Mouse (Mus musculus): ENCODE results near the gene Kirrel3.

Kirrel3 gene

DNA sequence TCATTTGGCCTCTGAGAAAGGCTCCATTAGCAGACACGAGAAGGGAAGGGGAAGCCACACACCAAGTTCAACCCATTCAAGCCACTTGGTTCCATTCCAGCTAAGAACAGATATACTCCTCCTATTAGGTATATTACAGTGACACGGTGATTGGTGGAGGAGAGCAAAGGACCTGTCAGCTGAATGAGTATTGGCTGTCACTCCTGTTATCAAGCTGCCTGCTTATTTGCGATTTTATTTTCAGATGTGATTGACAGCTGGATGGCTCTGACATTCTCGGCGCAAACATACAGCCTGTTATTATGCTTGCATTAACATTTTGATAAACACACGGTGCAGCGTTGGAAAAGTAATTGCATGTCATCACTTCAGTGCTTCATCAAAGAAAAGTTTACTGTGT, 118.1 kb downstream of the Kirrel3 start:
- DNase-seq (ENCODE audit: low spot score) = no peak

- no peak for DNase-seq (ENCODE audit: low spot score)
These were observed 119.2 kb downstream of the Kirrel3 start for GRCm38 (mm10) chr9:34604931-34605330.

- DNase-seq (ENCODE audit: low spot score) = no peak
These were observed 119.8 kb downstream of the Kirrel3 start for GRCm38 (mm10) chr9:34605486-34605885.

DNA sequence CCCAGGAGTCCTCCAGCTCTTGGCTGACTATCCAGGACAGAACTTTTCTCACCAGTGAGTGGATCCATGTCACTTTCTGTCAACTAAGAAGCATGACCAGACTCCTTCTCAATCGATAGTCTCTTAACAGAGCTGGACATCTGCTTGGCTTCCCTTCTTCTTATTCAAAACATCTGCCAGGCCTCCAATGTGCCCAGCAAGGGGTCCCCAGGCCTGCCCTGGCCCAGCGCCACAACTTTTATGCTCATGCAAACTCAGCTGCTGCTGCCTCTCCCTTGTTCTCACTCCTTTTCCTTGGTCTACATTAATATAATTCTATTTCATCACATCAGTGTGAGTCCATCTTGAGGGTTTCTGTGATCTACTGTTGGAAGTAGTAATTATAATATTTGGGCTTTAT, 122.3 kb downstream of the Kirrel3 start:
- DNase-seq (ENCODE audit: low spot score) = no peak

DNA sequence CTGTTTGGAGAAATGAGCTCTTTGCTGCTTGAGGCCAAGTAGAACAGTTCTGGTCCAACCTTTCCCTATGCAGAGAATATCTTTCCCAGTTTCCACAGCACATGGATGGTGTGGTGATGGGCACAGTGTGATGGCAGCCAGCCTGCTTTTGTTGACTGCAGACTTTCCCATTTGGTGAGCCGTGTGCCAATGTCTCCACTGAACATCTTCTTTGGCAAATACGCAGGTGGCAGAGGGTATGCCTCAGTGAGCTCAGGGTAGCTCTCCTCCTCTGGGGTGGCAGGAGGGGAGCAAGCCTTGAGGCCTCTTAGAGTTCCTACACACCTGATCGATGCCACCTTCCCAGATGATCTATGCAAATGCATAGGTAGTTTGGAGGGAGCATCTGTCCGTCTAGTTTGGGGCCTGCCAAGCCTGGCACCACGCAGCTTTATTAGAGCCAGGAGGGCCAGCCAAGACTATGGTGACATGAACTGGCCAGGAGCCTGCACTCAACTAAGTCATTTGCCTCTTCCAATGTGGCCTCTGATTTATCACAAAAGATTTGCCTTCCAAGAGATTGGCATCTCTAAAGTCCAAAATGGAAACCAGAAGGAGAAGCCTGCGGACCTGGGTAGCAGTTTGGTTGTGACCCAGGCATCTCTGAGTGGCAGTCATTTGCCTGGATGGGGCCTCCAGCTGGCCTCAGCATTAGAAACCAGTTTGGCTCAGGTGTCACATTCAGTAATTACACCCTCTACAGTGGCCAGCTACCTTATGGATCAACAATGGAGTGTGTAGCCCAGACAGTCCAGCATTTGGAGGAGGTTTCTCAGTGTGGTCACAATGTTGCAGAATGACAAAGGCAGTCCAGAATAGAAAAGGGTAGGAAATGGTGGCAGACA, 127.4 kb downstream of the Kirrel3 start:
- no peak for DNase-seq (ENCODE audit: low spot score)

DNA sequence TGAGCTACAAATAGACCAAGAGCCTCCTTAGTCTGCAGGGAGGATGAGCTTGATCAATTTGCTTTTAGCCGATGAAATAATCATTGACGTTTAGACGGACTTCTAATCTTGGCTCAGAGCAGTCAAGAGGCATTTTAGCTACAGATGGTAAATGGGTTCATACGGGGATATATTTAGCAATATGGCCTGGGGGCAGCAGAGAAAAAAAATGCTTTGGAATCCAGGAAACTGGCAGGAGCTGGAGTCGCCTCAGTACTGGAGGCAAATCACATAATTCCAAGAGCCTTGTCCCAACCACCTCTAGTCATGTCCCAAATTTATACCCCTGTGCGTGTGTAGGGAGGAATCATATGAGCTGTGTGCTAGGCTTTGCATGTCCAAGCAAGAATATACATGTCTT, 132.4 kb downstream of the Kirrel3 start:
- DNase-seq (ENCODE audit: low spot score) = no peak

DNA sequence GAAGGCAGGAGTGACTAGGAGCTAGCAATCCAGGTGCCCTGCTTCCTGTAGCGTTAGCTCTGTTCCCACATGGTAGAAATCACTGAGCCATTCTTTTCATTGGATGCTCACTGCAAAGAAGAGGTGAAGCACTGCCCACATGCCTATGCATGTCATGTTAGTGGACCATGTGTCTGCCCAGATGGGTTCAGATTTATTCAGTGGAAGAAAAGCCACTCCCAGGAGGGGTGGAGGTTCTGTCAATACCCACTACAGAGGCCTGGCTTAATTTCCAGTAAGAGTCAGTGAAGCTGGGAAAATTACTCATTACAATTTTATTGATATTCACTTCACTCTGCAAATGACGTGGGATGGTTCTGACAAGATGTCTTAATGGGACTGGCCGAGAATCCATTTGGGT, 134.2 kb downstream of the Kirrel3 start:
- DNase-seq (ENCODE audit: low spot score) = no peak

DNA sequence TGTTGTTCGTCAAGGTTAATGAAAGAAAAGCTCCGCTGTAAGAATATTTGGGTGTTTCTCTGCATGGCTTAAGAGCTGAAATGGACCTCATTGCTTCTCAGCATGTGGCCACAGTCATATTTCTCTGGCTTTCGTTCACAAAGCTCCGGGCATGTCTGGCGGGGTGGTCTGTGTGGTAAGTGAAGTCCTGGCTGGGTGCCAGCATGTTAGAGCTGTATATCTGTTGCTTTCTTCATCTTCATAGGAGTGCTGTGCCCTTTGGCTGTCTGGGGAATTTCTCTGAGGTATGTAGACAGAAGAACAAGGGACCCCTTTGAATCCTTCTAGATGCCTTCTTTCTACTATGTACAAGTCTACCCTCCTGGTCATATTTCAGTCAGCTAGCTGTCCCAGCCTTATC, 137.8 kb downstream of the Kirrel3 start:
- DNase-seq (ENCODE audit: low spot score) = no peak

DNA sequence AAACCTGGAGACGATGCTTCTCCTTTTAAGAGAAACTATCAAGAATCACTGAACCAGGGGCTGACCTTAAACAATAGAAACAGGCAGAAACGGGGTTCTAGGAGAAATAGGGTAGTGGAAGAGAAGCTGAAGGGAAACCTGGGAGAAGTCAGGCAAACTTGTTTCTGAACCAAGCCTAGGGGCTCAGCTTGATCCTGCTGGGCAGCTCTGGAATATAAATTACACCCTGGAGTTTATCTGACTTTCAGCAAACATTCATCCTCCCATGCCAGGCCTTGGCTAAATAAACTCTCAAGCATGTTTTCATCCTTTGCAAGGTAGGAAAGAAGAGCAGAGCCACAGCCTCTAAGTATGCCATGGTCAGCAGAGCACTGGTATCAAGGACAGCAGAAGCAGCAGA, 138.3 kb downstream of the Kirrel3 start:
- no peak for DNase-seq (ENCODE audit: low spot score)

- no peak for DNase-seq (ENCODE audit: low spot score)
These were observed 143.1 kb downstream of the Kirrel3 start for GRCm38 (mm10) chr9:34628841-34629240.

GRCm38 (mm10) chr9:34635696-34636095, 150.0 kb downstream of the Kirrel3 start:
- DNase-seq (ENCODE audit: low spot score) = no peak

DNA sequence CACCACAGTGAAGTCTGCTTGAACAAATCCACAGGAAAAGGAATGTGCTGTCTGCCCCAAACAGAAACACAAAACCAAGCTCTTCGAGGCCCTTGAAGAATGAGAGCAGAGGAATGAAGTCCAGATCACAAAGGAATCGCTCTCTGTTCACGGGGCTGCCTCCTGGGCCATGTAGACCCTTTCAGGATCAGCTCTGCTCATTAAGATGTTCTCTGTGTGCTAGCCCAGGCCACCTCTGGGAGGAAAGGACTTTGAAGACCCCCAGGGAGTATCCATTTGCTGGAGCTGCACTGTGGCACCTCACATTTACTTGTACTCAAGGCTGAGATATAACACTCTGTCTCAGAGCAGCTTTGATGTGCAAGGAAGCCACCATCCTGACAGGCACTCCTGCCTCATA, 158.2 kb downstream of the Kirrel3 start:
- DNase-seq (ENCODE audit: low spot score) = no peak

DNA sequence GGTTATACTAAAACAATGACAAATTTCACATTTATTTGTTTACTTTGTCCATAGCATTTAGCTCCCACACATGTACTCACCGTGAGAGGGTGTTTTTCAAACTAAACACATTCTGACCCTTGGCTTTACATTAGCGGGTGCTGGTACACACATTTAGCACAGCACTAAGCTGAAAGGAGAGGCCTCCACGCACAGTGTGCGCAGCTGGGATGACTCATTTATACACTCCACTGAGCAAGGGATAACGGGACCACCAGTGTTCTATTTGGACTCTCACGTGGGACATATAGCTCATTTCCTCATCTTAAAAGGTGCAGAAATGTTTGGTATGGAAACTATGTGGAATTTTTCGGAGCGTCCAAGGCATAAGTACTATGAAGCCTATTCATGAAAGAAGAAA, 158.7 kb downstream of the Kirrel3 start:
- DNase-seq (ENCODE audit: low spot score) = no peak

DNA sequence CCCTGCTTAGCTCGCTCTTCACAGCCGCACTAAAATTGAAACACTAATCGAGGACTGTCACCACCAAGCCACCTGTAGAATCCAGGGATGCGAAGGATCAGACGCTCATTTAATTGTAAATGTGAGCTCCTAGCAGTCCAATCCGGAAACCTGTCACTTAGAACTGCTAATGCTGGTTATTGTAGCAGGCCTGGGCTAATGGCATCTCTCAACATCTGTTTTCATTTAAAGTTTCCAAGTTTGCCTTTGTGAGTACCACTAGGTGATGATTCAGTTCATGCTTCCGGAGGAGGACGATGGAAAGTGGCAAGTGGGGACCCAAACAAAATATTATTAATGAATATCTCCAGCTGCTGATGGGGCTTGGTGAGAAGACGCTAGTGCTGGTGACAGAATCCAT, 161.1 kb downstream of the Kirrel3 start:
- no peak for DNase-seq (ENCODE audit: low spot score)

DNA sequence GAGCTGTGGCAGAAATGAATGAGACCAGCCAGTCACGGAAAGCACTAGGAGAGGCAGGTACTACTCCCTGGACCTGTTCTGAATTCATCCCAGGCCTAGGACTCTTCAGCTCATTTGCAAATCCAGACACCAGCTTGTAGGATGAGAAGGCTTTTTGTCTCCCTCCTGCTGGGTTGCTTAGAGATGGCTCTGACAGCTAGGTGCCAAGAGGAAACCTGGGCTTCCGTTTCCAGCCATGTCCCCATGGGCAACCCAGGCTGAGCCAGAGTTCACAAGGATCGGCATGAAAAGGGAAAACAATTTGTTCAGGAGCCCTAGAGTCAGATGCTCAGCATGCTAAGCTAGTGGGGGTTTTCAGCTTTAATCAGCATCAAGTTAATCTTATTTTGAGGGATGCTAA, 166.6 kb downstream of the Kirrel3 start:
- no peak for DNase-seq (ENCODE audit: low spot score)

GRCm38 (mm10) chr9:34653141-34653540, 167.4 kb downstream of the Kirrel3 start:
- DNase-seq (ENCODE audit: low spot score) = no peak

- DNase-seq (ENCODE audit: low spot score) = no peak
These were observed 174.9 kb downstream of the Kirrel3 start for GRCm38 (mm10) chr9:34660566-34660965.

- no peak for DNase-seq (ENCODE audit: low spot score)
These were observed 177.7 kb downstream of the Kirrel3 start for GRCm38 (mm10) chr9:34663412-34663811.

- DNase-seq (ENCODE audit: low spot score) = no peak
These were observed 179.9 kb downstream of the Kirrel3 start for GRCm38 (mm10) chr9:34665361-34666129.

DNA sequence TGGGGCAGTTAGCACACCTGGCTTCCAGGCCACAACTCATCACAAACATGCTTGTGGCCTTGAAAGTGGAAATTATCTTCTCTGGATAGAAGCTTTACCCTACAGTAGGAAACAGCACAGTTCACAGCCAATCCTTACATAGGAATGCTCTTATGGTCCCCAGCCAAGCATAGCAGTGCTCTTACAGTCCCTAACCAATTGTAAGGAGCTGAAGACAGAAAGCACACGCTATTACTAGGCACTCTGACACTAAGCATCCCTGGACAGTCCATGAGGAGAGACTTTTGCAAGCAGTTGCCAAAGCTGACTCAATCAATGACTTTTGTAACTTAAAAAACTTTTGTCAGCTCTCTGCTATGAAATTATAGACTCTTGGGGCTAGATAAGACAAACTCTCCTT, 181.5 kb downstream of the Kirrel3 start:
- DNase-seq (ENCODE audit: low spot score) = no peak

- DNase-seq (ENCODE audit: low spot score) = no peak
These were observed 185.2 kb downstream of the Kirrel3 start for GRCm38 (mm10) chr9:34670906-34671305.

DNA sequence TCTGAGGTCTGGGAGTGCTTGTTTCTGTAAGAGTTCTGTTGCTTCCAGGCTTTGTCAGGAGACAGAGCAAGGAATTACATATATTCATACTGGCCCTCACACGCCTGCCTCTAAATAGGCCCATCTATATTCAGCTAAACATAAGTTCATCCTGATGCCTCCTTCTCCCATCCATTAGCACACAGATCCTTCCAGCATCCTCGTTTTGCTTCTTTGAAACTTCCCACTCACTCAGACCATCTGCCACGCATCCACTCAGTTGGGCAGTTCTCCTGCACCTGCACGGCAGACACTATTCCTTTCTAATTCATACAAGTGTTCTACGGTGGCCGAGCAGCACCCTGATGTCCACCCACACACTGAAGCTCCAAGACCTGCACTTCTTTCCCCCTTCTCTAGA, 201.1 kb downstream of the Kirrel3 start:
- no peak for DNase-seq (ENCODE audit: low spot score)

DNA sequence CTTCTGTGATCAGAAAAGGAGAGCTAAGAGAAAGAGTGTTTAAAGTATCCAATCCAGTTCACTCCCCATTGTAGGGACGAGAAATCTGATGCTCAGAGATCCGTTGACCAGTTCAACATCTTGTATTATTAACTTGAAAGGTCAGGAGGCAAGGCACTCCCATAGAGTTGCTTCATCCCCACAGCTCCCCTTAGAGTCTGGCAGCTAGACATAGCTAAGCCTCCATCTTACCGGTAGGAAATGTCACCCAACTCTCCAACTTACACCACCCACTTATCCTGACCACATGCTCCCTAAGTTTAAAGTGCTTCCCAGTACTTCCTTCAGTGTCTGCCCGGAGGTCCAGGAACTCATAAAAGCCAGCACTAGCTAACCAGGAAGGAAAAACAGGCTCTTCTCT, 202.7 kb downstream of the Kirrel3 start:
- DNase-seq (ENCODE audit: low spot score) = no peak
